Mouse (Mus musculus) limb, embryonic 14.5 days (tissue): ENCODE results near the gene Cxcl10. TPM values are rescaled to one million over a fixed set of nuclear protein-coding genes. Genes with fewer than 3 reads are reported as not detected.

Source experiments
- ATAC-seq: fragments of 200-750 bp; cut with Nextera tagmentation; 2 replicates; pipeline ENCODE4 v1.8.0; 2017; ENCODE audit warnings: low read depth, moderate number of reproducible peaks, moderate TSS enrichment; ENCODE audit not compliant: low FRiP score
- DNase-seq: peaks from one replicate; pipeline ENCODE4 v3.0.0-alpha.2; 2015; ENCODE audit warnings: low spot score
- H3K27ac ChIP-seq: fragments of 300-500 bp; sonication (generic); replicated peaks from 2 replicates; pipeline ENCODE4 v1.5.1; 2014; ENCODE audit warnings: low read depth, mild to moderate bottlenecking, low read length, moderate library complexity, mixed read lengths
- H3K27me3 ChIP-seq: fragments of 300-500 bp; sonication (generic); 2 replicates; pipeline ENCODE4 v1.6.1; 2014; ENCODE audit warnings: low read length, mixed read lengths; ENCODE audit not compliant: control insufficient read depth, insufficient read depth
- H3K36me3 ChIP-seq: fragments of 300-500 bp; sonication (generic); 2 replicates; pipeline ENCODE4 v1.6.1; 2014; ENCODE audit warnings: mild to moderate bottlenecking, low read length, moderate library complexity, mixed read lengths; ENCODE audit not compliant: control insufficient read depth, insufficient read depth
- H3K4me1 ChIP-seq: fragments of 300-500 bp; sonication (generic); 2 replicates; pipeline ENCODE4 v1.6.1; 2014; ENCODE audit warnings: antibody characterized with exemption, low read length, mixed read lengths; ENCODE audit not compliant: control insufficient read depth, insufficient read depth
- H3K4me2 ChIP-seq: fragments of 300-500 bp; sonication (generic); replicated peaks from 2 replicates; pipeline ENCODE4 v1.6.1; 2014; ENCODE audit warnings: low read depth, mild to moderate bottlenecking, low read length, moderate library complexity; ENCODE audit not compliant: severe bottlenecking
- H3K4me3 ChIP-seq: fragments of 300-500 bp; sonication (generic); replicated peaks from 2 replicates; pipeline ENCODE4 v1.5.1; 2014; ENCODE audit warnings: low read length
- H3K9ac ChIP-seq: fragments of 300-500 bp; sonication (generic); 2 replicates; pipeline ENCODE4 v1.6.1; 2014; ENCODE audit warnings: mild to moderate bottlenecking, low read depth, low read length, moderate library complexity; ENCODE audit not compliant: severe bottlenecking
- H3K9me3 ChIP-seq: fragments of 300-500 bp; sonication (generic); 2 replicates; pipeline ENCODE4 v1.6.1; 2016; ENCODE audit warnings: low read length; ENCODE audit not compliant: control insufficient read depth
- POLR2A ChIP-seq: fragments of 200-500 bp; IDR thresholded peaks from 2 replicates; pipeline ENCODE4 v1.8.0; 2012; ENCODE audit warnings: inconsistent platforms, mild to moderate bottlenecking, moderate library complexity, borderline replicate concordance; ENCODE audit not compliant: insufficient read depth, insufficient read length; ENCODE audit errors: extremely low read depth
- WGBS: fragments of 180-500 bp; shearing (Covaris S2); extraction: QIAGEN DNeasy Blood & Tissue Kit; methylation state at CpG from one replicate; pipeline ENCODE4 v1.1.7; 2014; 5-methylcytosine and 5-hydroxymethylcytosine counted together
- polyA plus RNA-seq, 2 experiments: library from polyadenylated mRNA; depleted of rRNA in 1 of 2; stranded (reverse) in 1 of 2; unstranded in 1 of 2; fragments of >200 nt; fragmentation: Nextera tagmentation in 1 of 2; extraction: Ambion mirVana in 1 of 2; gene quantifications; 2 replicates each; pipeline versions ENCODE4 v1.2.1 to v1.2.3; 2012 to 2014

The Cxcl10 gene
- polyA plus RNA-seq, 2 experiments: 0.51 to 1.4 TPM

GRCm38 (mm10) chr5:92331122-92331521 is 17.6 kb downstream of the Cxcl10 start:
- Histone ChIP-seq H3K4me1 (peaks cover 11% of the 10 kb centered on the region), H3K9me3 (no peaks in the 10 kb centered on the region), H3K27ac (no peak overlapping the region), H3K4me3 (no peak overlapping the region), H3K9ac (no peak overlapping the region), H3K4me2 (no peak overlapping the region), H3K36me3 (no peaks in the 10 kb centered on the region), H3K27me3 (no peaks in the 10 kb centered on the region)
- no peak for TF ChIP-seq POLR2A
- ATAC-seq (no peak), DNase-seq (no peak)
- WGBS: 90% methylated on average over 12 of the region's 12 CpGs

DNA sequence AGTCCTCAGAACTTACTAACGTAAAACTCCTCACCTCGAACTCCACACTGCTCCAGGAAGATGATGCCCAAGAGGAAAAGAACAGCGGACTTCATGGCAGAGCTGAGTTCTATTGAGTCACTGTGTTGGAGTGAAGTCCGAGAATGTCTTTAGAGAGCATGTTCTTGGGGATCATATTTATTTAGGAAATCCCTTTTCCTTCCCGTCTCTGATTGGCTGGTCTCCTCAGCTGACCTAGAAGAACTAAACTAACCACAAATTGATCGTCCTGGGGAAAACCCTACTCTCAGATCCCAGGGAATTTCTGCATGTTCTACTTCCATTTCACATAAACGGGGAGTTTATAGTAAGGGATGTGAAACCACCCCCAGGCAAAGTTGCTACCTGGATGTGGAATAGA is 20.8 kb downstream of the Cxcl10 start, which contains the start of gene Cxcl9:
Gene Cxcl9 (minus strand): TSS at position 151 of the 400 bp plus-strand sequence.
- ATAC-seq: no peak
- Histone ChIP-seq H3K36me3 (no peaks in the 10 kb centered on the region), H3K27me3 (no peaks in the 10 kb centered on the region), H3K4me3 (no peak within 1 kb of the TSS), H3K4me2 (no peak within 1 kb of the TSS), H3K4me1 (peaks cover 11% of the 10 kb centered on the region), H3K9me3 (no peaks in the 10 kb centered on the region), H3K9ac (no peak within 1 kb of the TSS), H3K27ac (no peak within 1 kb of the TSS)
- no peak for DNase-seq
- 74% methylated on average over 7 of the region's 7 CpGs for WGBS
- no peak for TF ChIP-seq POLR2A

DNA sequence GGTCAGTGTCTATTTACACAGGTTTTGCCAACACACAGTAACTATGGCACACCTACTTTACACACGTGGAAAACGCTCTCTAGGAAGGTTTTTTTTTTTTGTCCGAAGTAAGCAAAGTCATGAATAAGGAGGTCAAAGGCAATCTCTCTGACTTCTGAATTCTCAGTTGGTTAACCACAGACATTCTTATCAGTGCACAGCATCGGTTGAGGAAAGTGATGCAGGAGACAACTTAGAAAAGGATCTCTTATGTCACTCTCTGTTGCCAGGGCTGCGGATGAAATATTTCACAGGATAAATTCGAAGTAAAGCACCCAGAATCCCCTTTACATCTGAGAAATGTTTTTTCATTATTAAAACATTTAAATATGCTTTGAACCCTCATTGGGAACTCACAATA is 21.3 kb downstream of the Cxcl10 start:
- Histone ChIP-seq H3K4me1 (peaks cover 9% of the 10 kb centered on the region), H3K4me3 (no peak overlapping the region), H3K27ac (no peak overlapping the region), H3K27me3 (no peaks in the 10 kb centered on the region), H3K36me3 (no peaks in the 10 kb centered on the region), H3K9me3 (no peaks in the 10 kb centered on the region), H3K9ac (no peak overlapping the region), H3K4me2 (no peak overlapping the region)
- no peak for ATAC-seq
- WGBS: 77% methylated on average over 6 of the region's 6 CpGs
- no peak for TF ChIP-seq POLR2A
- no peak for DNase-seq

DNA sequence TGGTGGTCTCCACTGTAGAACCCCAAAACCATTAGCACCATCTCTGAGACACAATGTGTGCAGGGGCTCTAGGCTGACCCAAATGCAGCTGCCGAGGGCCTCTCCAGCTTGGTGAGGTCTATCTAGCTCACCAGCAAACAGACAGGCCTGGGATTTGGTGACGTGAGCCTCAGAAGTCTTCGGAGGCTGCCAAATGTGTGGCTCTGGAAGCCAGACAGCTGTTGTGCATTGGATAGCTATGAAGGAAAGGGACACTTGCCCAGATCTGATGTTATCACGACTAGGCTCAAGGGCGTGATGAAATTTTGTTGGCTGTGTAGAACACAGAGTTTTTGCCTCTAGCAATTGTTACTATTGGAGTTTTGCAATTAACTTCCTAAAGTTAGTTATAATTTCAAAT is 25.4 kb downstream of the Cxcl10 start:
- Histone ChIP-seq H3K9ac (no peak overlapping the region), H3K36me3 (no peaks in the 10 kb centered on the region), H3K4me1 (no peaks in the 10 kb centered on the region), H3K4me3 (no peak overlapping the region), H3K4me2 (no peak overlapping the region), H3K27ac (no peak overlapping the region), H3K27me3 (no peaks in the 10 kb centered on the region), H3K9me3 (no peaks in the 10 kb centered on the region)
- WGBS: 62% methylated on average over 5 of the region's 5 CpGs
- no peak for TF ChIP-seq POLR2A
- ATAC-seq: peak; percentile 50; the same call in 1 of the 2 replicates
- peak; percentile 84 for DNase-seq

DNA sequence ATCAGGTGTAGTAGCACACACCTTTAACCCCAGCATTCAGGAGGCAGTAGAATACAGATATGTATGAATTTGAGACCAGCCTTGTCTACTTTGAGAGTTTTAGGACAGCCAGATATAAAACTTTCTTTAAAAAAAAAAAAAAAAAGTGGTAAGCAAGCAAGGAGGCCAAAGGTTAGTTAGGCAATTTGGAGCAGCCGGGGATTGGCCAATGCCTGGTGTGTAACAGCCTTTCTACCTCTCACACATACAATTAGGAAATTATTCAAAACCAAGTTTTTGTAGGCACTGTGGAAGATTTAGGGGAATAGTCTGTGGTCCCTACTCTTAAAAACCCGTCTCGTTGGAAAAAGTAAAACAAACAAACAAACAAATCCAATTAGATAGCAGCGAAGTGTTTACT is 26.1 kb downstream of the Cxcl10 start:
- Histone ChIP-seq H3K4me3 (no peak overlapping the region), H3K4me2 (no peak overlapping the region), H3K9me3 (no peaks in the 10 kb centered on the region), H3K4me1 (no peaks in the 10 kb centered on the region), H3K27me3 (no peaks in the 10 kb centered on the region), H3K27ac (no peak overlapping the region), H3K36me3 (no peaks in the 10 kb centered on the region), H3K9ac (no peak overlapping the region)
- no peak for TF ChIP-seq POLR2A
- WGBS: 77% methylated on average over 4 of the region's 4 CpGs
- DNase-seq (no peak), ATAC-seq (no peak)

- no peak for TF ChIP-seq POLR2A
- 42% methylated on average over 8 of the region's 8 CpGs for WGBS
- Histone ChIP-seq H3K4me2 (no peak overlapping the region), H3K9ac (no peak overlapping the region), H3K27ac (no peak overlapping the region), H3K27me3 (no peaks in the 10 kb centered on the region), H3K4me3 (no peak overlapping the region), H3K9me3 (no peaks in the 10 kb centered on the region), H3K36me3 (no peaks in the 10 kb centered on the region), H3K4me1 (no peaks in the 10 kb centered on the region)
- DNase-seq (peak; percentile 14), ATAC-seq (0 out of 2 replicates have a peak, but pooled peaks have one; percentile 19)
These were observed 26.9 kb downstream of the Cxcl10 start for GRCm38 (mm10) chr5:92321631-92322400.
